Mouse (Mus musculus): ENCODE results near the gene Pkmyt1.
A peak's percentile ranks its signal among the peaks of the same experiment; 100 is the strongest.

Gene Pkmyt1

DNA sequence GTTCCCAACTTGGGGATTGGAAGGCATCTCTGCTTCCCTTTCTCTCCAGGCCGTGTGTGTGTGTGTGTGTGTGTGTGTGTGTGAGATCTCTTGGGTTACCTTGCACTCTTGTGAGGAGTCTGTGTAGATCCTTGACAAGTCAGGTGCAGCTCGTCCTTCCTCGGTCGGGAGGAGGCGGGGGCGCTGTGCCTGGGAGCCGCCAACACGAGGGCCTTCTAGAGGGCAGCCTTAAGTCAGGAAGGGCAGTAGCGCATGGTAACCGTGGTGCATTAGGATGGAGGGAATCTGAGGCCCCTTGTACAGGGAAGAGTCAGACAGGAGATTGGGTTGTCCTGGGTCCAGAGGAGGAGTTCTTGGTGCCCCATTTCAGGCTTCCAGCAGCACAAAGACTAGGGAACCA lies 50.1 kb downstream of the Pkmyt1 start:
- Histone ChIP-seq H3K27me3 (ENCODE audit: control insufficient read depth, insufficient read depth, low read length, poor library complexity, severe bottlenecking) (no peaks in the 10 kb centered on the region; the same call in 1 of the 2 replicates), H3K36me3 (ENCODE audit: control insufficient read depth, insufficient read depth, low read length, poor library complexity, severe bottlenecking) (no peaks in the 10 kb centered on the region)
- no peak for DNase-seq (ENCODE audit: low read depth, low spot score)

DNA sequence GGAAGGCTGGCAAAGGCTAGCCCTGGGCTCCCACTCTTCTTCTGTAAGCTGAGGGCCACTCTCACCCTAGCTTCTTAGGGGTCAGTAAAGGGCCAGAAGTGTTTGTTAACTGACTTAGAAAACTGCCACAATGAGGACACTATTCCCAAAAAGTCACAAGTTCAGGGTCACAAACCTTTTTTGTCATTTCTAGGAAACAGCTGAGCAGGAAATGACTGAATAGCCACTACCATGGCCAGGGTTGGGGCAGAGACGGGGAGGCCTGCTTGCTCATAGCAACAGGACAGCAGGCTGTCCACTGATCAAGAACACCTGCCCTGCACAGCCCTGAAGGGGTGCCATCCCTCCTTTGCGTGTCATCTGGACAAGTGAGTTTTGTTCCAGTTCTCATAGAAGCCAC lies 51.0 kb downstream of the Pkmyt1 start:
- H3K27me3 ChIP-seq (ENCODE audit: control insufficient read depth, insufficient read depth, low read length, poor library complexity, severe bottlenecking), result no peaks in the 10 kb centered on the region
- no peak for DNase-seq (ENCODE audit: low read depth, low spot score)
- no peaks in the 10 kb centered on the region for H3K36me3 ChIP-seq (ENCODE audit: control insufficient read depth, insufficient read depth, low read length, poor library complexity, severe bottlenecking)

- no peaks in the 10 kb centered on the region for H3K27me3 ChIP-seq (ENCODE audit: control insufficient read depth, insufficient read depth, low read length, poor library complexity, severe bottlenecking)
- no peak for DNase-seq (ENCODE audit: low read depth, low spot score)
- no peaks in the 10 kb centered on the region for H3K36me3 ChIP-seq (ENCODE audit: control insufficient read depth, insufficient read depth, low read length, poor library complexity, severe bottlenecking)
These were observed 52.3 kb downstream of the Pkmyt1 start for GRCm38 (mm10) chr17:23778447-23778846.

DNA sequence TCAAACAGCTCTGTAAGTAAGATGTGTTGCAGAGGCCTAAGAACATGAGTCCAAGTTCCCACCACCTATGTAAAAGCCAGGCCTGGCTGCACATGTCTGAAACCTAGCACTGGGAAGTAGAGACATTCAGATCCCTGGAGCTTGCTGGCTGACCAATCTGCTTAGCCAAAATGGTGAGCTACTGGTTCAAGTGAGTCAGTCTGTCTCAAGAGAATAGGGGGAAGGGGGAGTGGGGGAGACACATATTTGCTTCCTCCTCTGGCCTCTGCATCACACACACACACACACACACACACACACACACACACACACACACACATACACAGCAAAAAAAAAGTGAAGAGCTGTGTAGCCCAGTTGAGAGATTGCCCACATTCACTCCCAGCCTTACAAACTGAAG lies 57.2 kb downstream of the Pkmyt1 start:
- no peak for DNase-seq (ENCODE audit: low read depth, low spot score)
- Histone ChIP-seq H3K27me3 (ENCODE audit: control insufficient read depth, insufficient read depth, low read length, poor library complexity, severe bottlenecking) (no peaks in the 10 kb centered on the region; the same call in 1 of the 2 replicates), H3K36me3 (ENCODE audit: control insufficient read depth, insufficient read depth, low read length, poor library complexity, severe bottlenecking) (no peaks in the 10 kb centered on the region)

DNA sequence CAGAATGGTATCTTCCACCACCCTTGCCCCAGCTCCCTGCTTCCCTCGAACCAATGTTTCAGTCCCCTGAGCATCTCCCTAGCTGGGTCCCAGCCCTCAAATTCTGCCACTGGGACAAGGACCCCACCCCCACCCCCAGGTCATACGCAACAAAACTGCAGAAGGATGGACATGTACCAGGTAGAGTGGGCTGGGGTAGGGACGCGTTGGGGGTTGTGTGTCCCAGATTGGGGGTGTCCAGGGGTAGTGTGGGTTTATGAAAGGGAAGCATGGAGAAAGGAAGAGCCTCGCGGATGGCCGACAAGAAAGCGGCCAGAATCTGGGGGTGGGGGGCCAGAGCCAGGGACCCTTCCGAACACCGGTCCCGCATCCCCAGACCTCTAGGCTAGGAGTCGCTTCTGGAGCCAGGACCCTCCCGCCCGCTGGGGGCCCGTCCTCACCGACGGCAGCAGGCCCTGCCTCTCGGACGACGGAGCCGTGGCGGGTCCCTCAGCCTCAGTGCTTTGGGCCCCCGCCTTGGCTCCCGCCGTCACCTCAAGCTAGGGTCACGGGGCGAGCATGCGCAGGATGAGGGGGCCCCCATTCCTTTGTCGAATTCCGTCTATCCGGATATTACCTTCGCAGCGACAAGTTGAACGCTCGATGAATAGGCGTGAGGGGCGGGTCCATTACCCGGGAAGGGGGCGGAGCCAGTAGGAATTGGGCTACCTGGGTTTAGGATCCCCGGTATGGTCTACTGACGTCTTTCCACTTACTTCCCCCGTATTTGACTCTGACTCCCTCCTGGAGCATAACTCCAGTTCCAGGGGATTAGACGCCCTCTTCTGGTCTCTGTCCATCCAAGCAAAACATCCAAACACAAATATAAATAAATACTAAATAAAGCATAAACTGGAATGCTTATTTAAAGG lies 59.7 kb downstream of the Pkmyt1 start, which contains the start of gene Flywch2:
Gene Flywch2 (minus strand): TSS at position 521 of the 911 bp plus-strand sequence.
- peak; percentile 58 for DNase-seq (ENCODE audit: low read depth, low spot score)
- H3K27me3 ChIP-seq (ENCODE audit: control insufficient read depth, insufficient read depth, low read length, poor library complexity, severe bottlenecking), result no peaks in the 10 kb centered on the region; the same call in 1 of the 2 replicates
- no peaks in the 10 kb centered on the region for H3K36me3 ChIP-seq (ENCODE audit: control insufficient read depth, insufficient read depth, low read length, poor library complexity, severe bottlenecking)
